Mouse (Mus musculus) granulocyte monocyte progenitor cell, adult 5-6 weeks (primary cell): Measurements from ENCODE around the gene Usp34. TPM values are rescaled to one million over a fixed set of nuclear protein-coding genes. Genes with fewer than 3 reads are reported as not detected.
"Not testable (repeated sequence)": the region's sequence is repeated elsewhere in the genome, so short reads cannot be mapped to it uniquely, and the experiment has no call there.

Experiments used
- ATAC-seq: replicated peaks from 2 replicates; pipeline ENCODE4 v1.8.0; 2016; ENCODE audit warnings: mild to moderate bottlenecking, moderate TSS enrichment, inconsistent platforms; ENCODE audit not compliant: poor library complexity, severe bottlenecking
- total RNA-seq, 2 experiments: library from RNA; stranded (forward) in 1 of 2; stranded (reverse) in 1 of 2; fragments of 200-712, 200-1000 nt in 1 of 2; fragments of >200 nt in 1 of 2; fragmentation: Nextera tagmentation in 1 of 2; gene quantifications; 2 replicates each; pipeline ENCODE4 v1.2.3; 2014 to 2017

Usp34 gene
- total RNA-seq, 2 experiments from 2014 or later: 50.7 to 62.7 TPM

GRCm38 (mm10) chr11:23496661-23497060, 190.0 kb downstream of the Usp34 start:
- ATAC-seq: no peak

GRCm38 (mm10) chr11:23497335-23497717, 190.6 kb downstream of the Usp34 start:
- ATAC-seq: peak; percentile 35

GRCm38 (mm10) chr11:23497718-23498509, 191.2 kb downstream of the Usp34 start, which contains the start of gene Ahsa2:
TSS of gene Ahsa2 (minus strand) at chr11:23498030.
- peak; percentile 89 for ATAC-seq

GRCm38 (mm10) chr11:23498609-23499008, 191.9 kb downstream of the Usp34 start:
- no peak for ATAC-seq

- ATAC-seq: not testable (repeated sequence)
These were observed 198.1 kb downstream of the Usp34 start for GRCm38 (mm10) chr11:23504801-23505200.

- not testable (repeated sequence) for ATAC-seq
These were observed 208.1 kb downstream of the Usp34 start for GRCm38 (mm10) chr11:23514785-23515184.

GRCm38 (mm10) chr11:23515315-23515714, 208.6 kb downstream of the Usp34 start:
- ATAC-seq: no peak

GRCm38 (mm10) chr11:23518981-23519380, 212.3 kb downstream of the Usp34 start:
- no peak for ATAC-seq

- no peak for ATAC-seq
These were observed 213.9 kb downstream of the Usp34 start, which contains the start of gene 1700093K21Rik for GRCm38 (mm10) chr11:23520473-23521205. TSS of gene 1700093K21Rik (minus strand) at chr11:23521155.

GRCm38 (mm10) chr11:23537446-23537845, 230.8 kb downstream of the Usp34 start:
- ATAC-seq: no peak

Other genes with a start within 250 kb of the Usp34 start
- 99.8 and 102 TPM in 2 replicates for gene Xpo1, start 50.9 kb upstream of the Usp34 start, total RNA-seq (2014; fragmentation: Nextera tagmentation)
- 272 and 274 TPM in 2 replicates for gene Xpo1, start 50.9 kb upstream of the Usp34 start, total RNA-seq (2017)
- 25.6 and 37.4 TPM in 2 replicates for gene Ahsa2, start 191.1 kb downstream of the Usp34 start, total RNA-seq (2014; fragmentation: Nextera tagmentation)
- gene Ahsa2, start 191.1 kb downstream of the Usp34 start, total RNA-seq (2017): 50.6 and 68.7 TPM in 2 replicates
- gene 1700093K21Rik, start 214.3 kb downstream of the Usp34 start, total RNA-seq (2014; fragmentation: Nextera tagmentation): not detected in 2 replicates
- not detected in 2 replicates for gene 1700093K21Rik, start 214.3 kb downstream of the Usp34 start, total RNA-seq (2017)